Mouse (Mus musculus): Measurements from ENCODE around the gene Gfy. TPM values are rescaled to one million over a fixed set of nuclear protein-coding genes. Genes with fewer than 3 reads are reported as not detected.
A peak's percentile ranks its signal among the peaks of the same experiment; 100 is the strongest.

Gene Gfy
- polyA plus RNA-seq, 1 experiment, result 1.2 TPM

GRCm38 (mm10) chr7:45191803-45192363 is 12.5 kb upstream of the Gfy start:
- WGBS, result 53% methylated on average over 8 of the region's 8 CpGs
- H3K27ac ChIP-seq (ENCODE audit: control insufficient read depth, insufficient read depth, low read depth, low read length, poor library complexity), result no peak overlapping the region; the same call in 1 of the 2 replicates
- H3K4me3 ChIP-seq (replicated peaks; ENCODE audit: control insufficient read depth, low read depth, low read length), result no peak overlapping the region
- H3K4me1 ChIP-seq (ENCODE audit: control insufficient read depth, insufficient read depth, low read length), result no peaks in the 10 kb centered on the region; the same call in 1 of the 2 replicates
- TF ChIP-seq CTCF (IDR thresholded peaks at IDR 0.05; ENCODE audit: control insufficient read depth, insufficient read depth, low read length) (no peak), POLR2A (IDR thresholded peaks at IDR 0.05; ENCODE audit: borderline replicate concordance, control insufficient read depth, low read depth, low read length) (no peak)

GRCm38 (mm10) chr7:45191161-45191560 is 11.8 kb upstream of the Gfy start:
- Histone ChIP-seq H3K4me3 (replicated peaks; ENCODE audit: control insufficient read depth, low read depth, low read length) (no peak overlapping the region), H3K27ac (ENCODE audit: control insufficient read depth, insufficient read depth, low read depth, low read length, poor library complexity) (no peak overlapping the region), H3K4me1 (ENCODE audit: control insufficient read depth, insufficient read depth, low read length) (no peaks in the 10 kb centered on the region; the same call in 1 of the 2 replicates)
- TF ChIP-seq POLR2A (IDR thresholded peaks at IDR 0.05; ENCODE audit: borderline replicate concordance, control insufficient read depth, low read depth, low read length) (no peak), CTCF (IDR thresholded peaks at IDR 0.05; ENCODE audit: control insufficient read depth, insufficient read depth, low read length) (no peak)
- 60% methylated on average over 2 of the region's 2 CpGs for WGBS

GRCm38 (mm10) chr7:45190186-45190585 is 10.8 kb upstream of the Gfy start:
- 68% methylated on average over 6 of the region's 6 CpGs for WGBS
- Histone ChIP-seq H3K4me3 (replicated peaks; ENCODE audit: control insufficient read depth, low read depth, low read length) (no peak overlapping the region), H3K4me1 (ENCODE audit: control insufficient read depth, insufficient read depth, low read length) (no peaks in the 10 kb centered on the region), H3K27ac (ENCODE audit: control insufficient read depth, insufficient read depth, low read depth, low read length, poor library complexity) (no peak overlapping the region)
- TF ChIP-seq CTCF (IDR thresholded peaks at IDR 0.05; ENCODE audit: control insufficient read depth, insufficient read depth, low read length) (no peak), POLR2A (IDR thresholded peaks at IDR 0.05; ENCODE audit: borderline replicate concordance, control insufficient read depth, low read depth, low read length) (no peak)

- TF ChIP-seq POLR2A (IDR thresholded peaks at IDR 0.05; ENCODE audit: borderline replicate concordance, control insufficient read depth, low read depth, low read length), result no peak
- Histone ChIP-seq H3K4me1 (ENCODE audit: control insufficient read depth, insufficient read depth, low read length) (no peaks in the 10 kb centered on the region), H3K4me3 (replicated peaks; ENCODE audit: control insufficient read depth, low read depth, low read length) (no peak overlapping the region), H3K27ac (ENCODE audit: control insufficient read depth, insufficient read depth, low read depth, low read length, poor library complexity) (no peak overlapping the region)
- WGBS, result 52% methylated on average over 16 of the region's 16 CpGs
Observed at GRCm38 (mm10) chr7:45189600-45189999, 10.2 kb upstream of the Gfy start.

GRCm38 (mm10) chr7:45185921-45186320 is 6.6 kb upstream of the Gfy start:
- no peaks in the 10 kb centered on the region; the same call in 1 of the 2 replicates for H3K4me1 ChIP-seq (ENCODE audit: control insufficient read depth, insufficient read depth, low read length)
- H3K4me3 ChIP-seq (replicated peaks; ENCODE audit: control insufficient read depth, low read depth, low read length), result no peak overlapping the region
- no peak for TF ChIP-seq POLR2A (IDR thresholded peaks at IDR 0.05; ENCODE audit: borderline replicate concordance, control insufficient read depth, low read depth, low read length)
- TF ChIP-seq CTCF (IDR thresholded peaks at IDR 0.05; ENCODE audit: control insufficient read depth, insufficient read depth, low read length), result no peak
- WGBS, result 82% methylated on average over 7 of the region's 7 CpGs
- H3K27ac ChIP-seq (ENCODE audit: control insufficient read depth, insufficient read depth, low read depth, low read length, poor library complexity), result no peak overlapping the region

GRCm38 (mm10) chr7:45183672-45184071 is 4.3 kb upstream of the Gfy start:
- TF ChIP-seq POLR2A (IDR thresholded peaks at IDR 0.05; ENCODE audit: borderline replicate concordance, control insufficient read depth, low read depth, low read length) (no peak), CTCF (IDR thresholded peaks at IDR 0.05; ENCODE audit: control insufficient read depth, insufficient read depth, low read length) (no peak)
- no peaks in the 10 kb centered on the region; the same call in 1 of the 2 replicates for H3K4me1 ChIP-seq (ENCODE audit: control insufficient read depth, insufficient read depth, low read length)
- 71% methylated on average over 7 of the region's 7 CpGs for WGBS

GRCm38 (mm10) chr7:45182606-45183005 is 3.2 kb upstream of the Gfy start:
- no peak for TF ChIP-seq CTCF (IDR thresholded peaks at IDR 0.05; ENCODE audit: control insufficient read depth, insufficient read depth, low read length)
- no peak for TF ChIP-seq POLR2A (IDR thresholded peaks at IDR 0.05; ENCODE audit: borderline replicate concordance, control insufficient read depth, low read depth, low read length)
- Histone ChIP-seq H3K27ac (ENCODE audit: control insufficient read depth, insufficient read depth, low read depth, low read length, poor library complexity) (no peak overlapping the region), H3K4me1 (ENCODE audit: control insufficient read depth, insufficient read depth, low read length) (no peaks in the 10 kb centered on the region; the same call in 1 of the 2 replicates), H3K4me3 (replicated peaks; ENCODE audit: control insufficient read depth, low read depth, low read length) (peak overlapping the region; percentile 15)
- WGBS, result 14% methylated on average over 11 of the region's 11 CpGs

More at GRCm38 (mm10) chr7:45183672-45184071, 4.3 kb upstream of the Gfy start:
- H3K27ac ChIP-seq (ENCODE audit: control insufficient read depth, insufficient read depth, low read depth, low read length, poor library complexity), result no peak overlapping the region
- no peak overlapping the region for H3K4me3 ChIP-seq (replicated peaks; ENCODE audit: control insufficient read depth, low read depth, low read length)

- Histone ChIP-seq H3K4me3 (replicated peaks; ENCODE audit: control insufficient read depth, low read depth, low read length) (peak overlapping the region; percentile 31), H3K4me1 (ENCODE audit: control insufficient read depth, insufficient read depth, low read length) (no peaks in the 10 kb centered on the region; the same call in 1 of the 2 replicates), H3K27ac (ENCODE audit: control insufficient read depth, insufficient read depth, low read depth, low read length, poor library complexity) (no peak overlapping the region)
- TF ChIP-seq CTCF (IDR thresholded peaks at IDR 0.05; ENCODE audit: control insufficient read depth, insufficient read depth, low read length), result no peak
- peak; percentile 44; the same call in 1 of the 2 replicates for TF ChIP-seq POLR2A (IDR thresholded peaks at IDR 0.05; ENCODE audit: borderline replicate concordance, control insufficient read depth, low read depth, low read length)
- under 1% methylated on average over 34 of the region's 34 CpGs for WGBS
Observed at GRCm38 (mm10) chr7:45182199-45182601, 2.8 kb upstream of the Gfy start.

Data from bone marrow, adult 2 months (tissue).